Mouse (Mus musculus): ENCODE results near the gene Prf1.

DNA sequence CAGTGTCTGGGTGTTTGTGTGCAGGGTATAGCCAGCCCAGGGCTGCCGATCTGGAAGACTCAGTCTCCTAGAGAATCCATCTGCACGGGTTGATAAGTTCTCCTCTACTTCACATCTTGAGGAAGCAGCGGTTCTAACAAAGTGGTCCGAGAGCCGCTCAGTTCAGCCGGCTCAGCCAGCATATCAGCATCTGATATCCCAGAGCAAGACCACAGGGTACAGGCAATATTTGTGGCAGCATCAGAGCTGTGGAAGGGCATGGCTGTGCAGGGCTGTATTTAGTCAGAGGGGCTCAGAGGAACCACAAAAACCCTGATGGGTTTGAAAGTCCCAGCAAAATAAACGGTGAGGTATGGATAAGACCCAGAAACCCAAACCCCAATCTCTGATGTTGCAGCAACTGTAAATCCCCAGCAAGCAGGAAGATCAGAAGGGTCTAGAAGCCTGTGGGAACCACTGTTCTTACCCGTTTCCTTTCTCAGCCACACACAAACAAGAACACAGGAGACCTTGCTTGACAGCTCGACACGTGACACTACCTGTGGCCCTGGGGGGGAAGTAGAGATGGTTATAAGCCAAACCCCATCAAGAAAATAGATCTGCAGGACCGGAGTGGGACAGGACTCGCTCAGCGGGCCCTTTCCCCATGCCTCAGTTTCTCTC, 8.4 kb downstream of the Prf1 start:
- no peak for TF ChIP-seq CTCF (IDR thresholded peaks at IDR 0.05; ENCODE audit: borderline replicate concordance, control insufficient read depth, extremely low read depth, insufficient read depth, low read length, poor library complexity)
- no peak for TF ChIP-seq POLR2A (IDR thresholded peaks at IDR 0.05; ENCODE audit: control insufficient read depth, extremely low read depth, insufficient read depth, low read length, poor library complexity)

Data from thymus, adult 2 months (tissue).